Mouse (Mus musculus): Measurements from ENCODE around the gene Ppp3r1.

- TF ChIP-seq POLR2A (IDR thresholded peaks at IDR 0.05; ENCODE audit: extremely low read depth, insufficient read depth, low read length) (no peak), CTCF (IDR thresholded peaks at IDR 0.05; ENCODE audit: low read depth, low read length) (no peak)
These were observed 12.1 kb downstream of the Ppp3r1 start for GRCm38 (mm10) chr11:17170938-17171729.
